Mouse (Mus musculus): ENCODE data around the gene Mpp6. TPM values are rescaled to one million over a fixed set of nuclear protein-coding genes. Genes with fewer than 3 reads are reported as not detected.

Mpp6 gene
- total RNA-seq, 2 experiments from 2014 or later = 74.0 to 217 TPM

GRCm38 (mm10) chr6:50219066-50219465 lies 109.0 kb downstream of the Mpp6 start:
- ATAC-seq (replicated peaks; ENCODE audit: low FRiP score, low TSS enrichment, poor library complexity, severe bottlenecking) = no peak

- ATAC-seq (replicated peaks; ENCODE audit: low FRiP score, low TSS enrichment, poor library complexity, severe bottlenecking) = peak; percentile 86
Measured at GRCm38 (mm10) chr6:50220863-50221262, 110.8 kb downstream of the Mpp6 start.

GRCm38 (mm10) chr6:50222351-50222750 lies 112.3 kb downstream of the Mpp6 start:
- no peak for ATAC-seq (replicated peaks; ENCODE audit: low FRiP score, low TSS enrichment, poor library complexity, severe bottlenecking)

GRCm38 (mm10) chr6:50222986-50223385 lies 112.9 kb downstream of the Mpp6 start:
- ATAC-seq (replicated peaks; ENCODE audit: low FRiP score, low TSS enrichment, poor library complexity, severe bottlenecking) = no peak

DNA sequence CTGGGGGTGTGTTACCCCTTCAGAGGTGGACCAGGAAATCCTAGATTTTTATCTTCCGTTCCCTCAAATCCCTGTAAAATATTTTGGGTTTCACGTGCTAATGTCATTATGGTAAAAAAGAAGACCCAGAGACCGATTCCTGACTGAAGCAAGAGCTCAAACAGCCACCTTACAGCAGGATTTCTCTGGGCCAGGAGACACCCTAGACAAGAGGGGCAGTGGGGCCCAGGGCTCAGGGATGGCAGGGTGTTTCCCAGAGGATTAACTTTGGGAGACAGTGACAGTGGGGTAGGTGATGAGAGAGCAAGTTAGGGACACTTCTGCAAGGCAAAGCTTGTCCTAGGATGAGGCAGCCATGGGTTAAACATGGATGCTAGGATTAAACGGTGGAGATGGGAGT lies 113.6 kb downstream of the Mpp6 start:
- ATAC-seq (replicated peaks; ENCODE audit: low FRiP score, low TSS enrichment, poor library complexity, severe bottlenecking) = no peak

DNA sequence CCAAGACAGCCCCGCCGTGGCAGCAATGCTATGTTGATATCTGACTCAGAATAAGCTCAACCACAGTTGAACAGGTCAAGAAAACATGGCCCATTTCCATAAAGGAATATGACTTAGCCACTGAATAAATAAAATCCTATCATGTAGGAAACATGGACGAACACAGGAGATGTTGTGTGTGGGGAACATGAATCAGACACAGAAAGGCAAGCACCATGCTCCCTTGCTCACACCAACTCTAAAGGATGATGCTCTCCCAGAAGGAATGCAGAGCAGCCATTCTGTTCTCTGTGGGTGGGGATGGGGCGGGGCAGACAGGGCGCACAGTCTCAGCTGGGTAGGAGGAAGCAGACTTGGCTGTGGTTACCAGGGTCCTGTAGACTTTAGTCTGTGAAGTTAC lies 115.2 kb downstream of the Mpp6 start:
- ATAC-seq (replicated peaks; ENCODE audit: low FRiP score, low TSS enrichment, poor library complexity, severe bottlenecking) = no peak

DNA sequence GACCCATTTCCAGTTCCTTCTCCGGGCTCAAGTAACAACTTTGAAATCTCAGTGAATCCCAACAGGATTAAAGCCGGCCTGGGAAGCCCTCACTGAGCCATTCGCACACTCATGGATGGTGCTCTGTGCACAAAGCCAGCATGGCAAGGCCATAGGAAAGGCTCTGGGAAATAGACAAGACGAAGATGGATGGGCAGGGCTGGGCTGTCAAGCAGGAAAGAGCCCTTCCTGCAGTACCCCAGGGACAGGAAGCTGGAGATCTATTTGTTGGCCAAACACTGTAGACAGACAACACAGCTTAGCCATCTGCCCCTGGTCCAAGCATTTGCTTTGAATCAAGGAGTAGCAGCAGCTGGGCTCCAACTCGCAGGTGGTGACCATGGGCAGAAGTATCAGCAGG lies 118.1 kb downstream of the Mpp6 start:
- no peak for ATAC-seq (replicated peaks; ENCODE audit: low FRiP score, low TSS enrichment, poor library complexity, severe bottlenecking)

DNA sequence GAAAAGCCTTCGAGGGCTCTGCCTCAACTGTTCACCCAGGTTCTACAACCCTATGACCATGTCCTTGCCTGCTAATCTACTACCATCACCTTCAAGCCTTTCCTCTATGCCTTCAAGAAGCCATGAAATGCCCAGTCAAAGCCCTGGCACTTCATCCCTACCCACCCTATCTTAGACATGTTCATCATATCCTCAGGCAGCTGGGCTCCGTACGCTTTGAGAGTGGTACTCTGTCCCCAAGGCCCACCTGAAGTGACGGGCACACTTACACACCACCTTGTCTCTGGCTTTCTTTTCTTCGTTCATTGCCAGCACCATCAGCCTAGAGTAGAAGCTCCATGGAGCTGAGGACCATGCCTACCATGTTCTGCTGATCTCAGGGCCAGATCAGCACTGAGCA lies 121.2 kb downstream of the Mpp6 start:
- ATAC-seq (replicated peaks; ENCODE audit: low FRiP score, low TSS enrichment, poor library complexity, severe bottlenecking) = no peak

GRCm38 (mm10) chr6:50232984-50233383 lies 122.9 kb downstream of the Mpp6 start:
- ATAC-seq (replicated peaks; ENCODE audit: low FRiP score, low TSS enrichment, poor library complexity, severe bottlenecking) = no peak

- 0 out of 2 replicates have a peak, but pooled peaks have one; percentile 24 for ATAC-seq (replicated peaks; ENCODE audit: low FRiP score, low TSS enrichment, poor library complexity, severe bottlenecking)
Measured at GRCm38 (mm10) chr6:50237963-50238362, 127.9 kb downstream of the Mpp6 start.

DNA sequence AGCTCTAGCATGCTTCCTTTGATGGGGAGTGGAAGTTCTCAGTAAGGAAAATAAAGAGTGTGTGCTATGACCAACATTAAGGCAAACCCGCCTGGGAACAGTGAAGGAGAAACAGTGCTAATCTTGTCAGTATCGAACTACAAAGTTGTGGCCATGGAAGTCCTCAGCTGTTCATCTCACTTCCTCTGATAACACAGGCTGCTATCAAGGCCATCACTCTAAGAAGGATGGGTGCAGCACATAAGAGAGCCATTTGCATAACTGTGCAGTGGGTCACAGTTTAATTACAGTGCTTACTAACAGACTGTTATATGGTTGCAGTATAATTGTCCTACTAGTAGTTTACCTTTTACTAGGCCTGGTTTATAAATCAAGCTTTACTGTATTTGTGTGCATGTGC lies 129.9 kb downstream of the Mpp6 start:
- ATAC-seq (replicated peaks; ENCODE audit: low FRiP score, low TSS enrichment, poor library complexity, severe bottlenecking) = peak; percentile 33

GRCm38 (mm10) chr6:50240437-50240836 lies 130.4 kb downstream of the Mpp6 start:
- peak; percentile 72 for ATAC-seq (replicated peaks; ENCODE audit: low FRiP score, low TSS enrichment, poor library complexity, severe bottlenecking)

GRCm38 (mm10) chr6:50244126-50244525 lies 134.1 kb downstream of the Mpp6 start:
- peak; percentile 21 for ATAC-seq (replicated peaks; ENCODE audit: low FRiP score, low TSS enrichment, poor library complexity, severe bottlenecking)

DNA sequence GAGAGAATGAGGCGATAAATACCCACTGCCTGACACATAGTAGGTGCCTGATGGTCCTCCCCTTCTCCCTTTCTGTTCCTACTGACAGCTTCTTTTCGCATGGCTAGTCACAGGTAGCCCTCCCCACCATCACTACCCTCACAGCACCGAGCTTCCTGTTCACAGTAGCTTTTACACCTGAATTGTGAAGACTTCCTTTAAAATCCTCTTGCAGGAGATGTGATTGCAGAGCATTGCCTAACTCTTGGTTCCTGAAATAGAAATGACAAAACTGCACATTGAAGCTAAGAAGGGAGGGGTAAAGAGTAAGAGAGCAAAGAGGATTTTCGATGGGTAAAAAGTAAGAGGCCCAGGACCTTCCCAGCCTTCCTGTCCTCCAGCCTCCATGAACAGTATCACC lies 134.9 kb downstream of the Mpp6 start:
- ATAC-seq (replicated peaks; ENCODE audit: low FRiP score, low TSS enrichment, poor library complexity, severe bottlenecking) = no peak

GRCm38 (mm10) chr6:50247356-50247755 lies 137.3 kb downstream of the Mpp6 start:
- no peak for ATAC-seq (replicated peaks; ENCODE audit: low FRiP score, low TSS enrichment, poor library complexity, severe bottlenecking)

DNA sequence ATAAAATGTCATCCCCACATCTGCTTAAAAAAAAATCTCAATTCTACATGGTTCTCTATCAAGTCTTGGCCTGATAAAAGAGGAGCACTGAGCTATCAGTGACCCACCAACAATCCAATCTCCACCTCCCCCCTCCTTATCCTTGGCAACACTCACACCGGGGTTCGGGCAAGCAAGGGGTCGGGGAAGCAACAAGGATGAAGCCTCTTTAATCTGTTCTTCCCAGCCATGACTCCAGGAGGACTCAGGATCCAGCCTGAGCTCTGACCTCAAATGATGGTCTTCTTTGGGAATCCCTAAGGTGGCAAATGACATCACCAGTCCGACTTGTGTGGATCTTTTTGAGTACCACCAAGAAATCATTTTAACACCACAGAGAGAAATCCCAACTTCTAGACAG lies 137.8 kb downstream of the Mpp6 start:
- no peak for ATAC-seq (replicated peaks; ENCODE audit: low FRiP score, low TSS enrichment, poor library complexity, severe bottlenecking)

Other genes starting within 250 kb of the Mpp6 start
- gene Gsdme, start 153.6 kb downstream of the Mpp6 start, total RNA-seq (2014; fragmentation: Nextera tagmentation) = 0.94 and 2.5 TPM in 2 replicates
- 1.8 and 2.5 TPM in 2 replicates for gene Gsdme, start 153.6 kb downstream of the Mpp6 start, total RNA-seq (2017)

Data from megakaryocyte-erythroid progenitor cell, adult 5-6 weeks (primary cell).